Mouse (Mus musculus) embryonic stem cell, embryonic (primary cell): ENCODE measurements around the gene Neu1.
"Not testable (repeated sequence)": the region's sequence is repeated elsewhere in the genome, so short reads cannot be mapped to it uniquely, and the experiment has no call there.

Source experiments
- CTCF ChIA-PET, 4 experiments: fragments of 300-600 bp in 2 of 4; fragments of 350-600 bp in 2 of 4; sonication (Branson Sonifier 250); formaldehyde crosslinking; loops; one replicate each; lab custom pipeline; 2022; ENCODE audit warnings: inconsistent platforms in 2 of 4; lab: Charles Lee
- POLR2A ChIA-PET, 4 experiments: fragments of 300-600 bp in 2 of 4; fragments of 350-600 bp in 2 of 4; sonication (Branson Sonifier 250); formaldehyde crosslinking; loops; one replicate each; lab custom pipeline; 2022; ENCODE audit warnings: antibody characterized with exemption in 4 of 4, inconsistent platforms in 1 of 4; lab: Charles Lee

Neu1 gene

GRCm38 (mm10) chr17:34948721-34949552 lies 17.9 kb downstream of the Neu1 start:
- ChIA-PET POLR2A (interaction anchor here (0.5 to 9.1 kb wide), 89 partner anchors 7 to 926 kb away, joined by 3 to 216 read pairs (median 7); partner anchors contain the start of genes Neu1 (in 4 of the 4), Lsm2 (in 3 of the 4), Agpat1 (in 2 of the 4) and Ddx39b (in 2 of the 4)), CTCF (interaction anchor here (0.6 to 1.7 kb wide), 13 partner anchors 14 to 917 kb away, joined by 3 to 14 read pairs (median 4); no protein-coding TSS in a partner anchor)

- ChIA-PET CTCF (interaction anchor here in 3 of 4 experiments (0.6 to 1.7 kb wide), 9 partner anchors 15 to 327 kb away, joined by 3 to 14 read pairs (median 4); no protein-coding TSS in a partner anchor), POLR2A (interaction anchor here (0.5 to 9.1 kb wide), 117 partner anchors 7 to 994 kb away, joined by 3 to 216 read pairs (median 6); partner anchors contain the start of genes Neu1 (in 4 of the 4), Hspa1b (in 3 of the 4), Lsm2 (in 3 of the 4) and Agpat1 (in 2 of the 4))
These were observed 18.5 kb downstream of the Neu1 start for GRCm38 (mm10) chr17:34949553-34949969.

GRCm38 (mm10) chr17:34950514-34951455 lies 19.7 kb downstream of the Neu1 start:
- ChIA-PET CTCF (interaction anchor here (0.6 to 1.9 kb wide), 9 partner anchors 19 to 601 kb away, joined by 3 to 6 read pairs (median 3); partner anchors contain the start of genes Lsm2 (in 1 of the 4) and Neu1 (in 1 of the 4)), POLR2A (interaction anchor here (0.6 to 9.1 kb wide), 165 partner anchors 8 to 1127 kb away, joined by 3 to 216 read pairs (median 5); partner anchors contain the start of genes Agpat1 (in 3 of the 4), Lsm2 (in 3 of the 4), Neu1 (in 3 of the 4) and Atf6b (in 2 of the 4))

- ChIA-PET POLR2A (interaction anchor here (0.6 to 9.1 kb wide), 193 partner anchors 9 to 1043 kb away, joined by 3 to 216 read pairs (median 5); partner anchors contain the start of genes Agpat1 (in 3 of the 4), H2-DMa (in 3 of the 4), Hspa1a (in 3 of the 4) and Hspa1l (in 3 of the 4)), CTCF (interaction anchor here in 3 of 4 experiments (0.6 to 1.9 kb wide), 48 partner anchors 11 to 581 kb away, joined by 3 to 13 read pairs (median 4); partner anchors contain the start of genes Lsm2 (in 2 of the 3), Neu1 (in 2 of the 3), Atf6b (in 1 of the 3) and C2 (in 1 of the 3))
These were observed 20.8 kb downstream of the Neu1 start for GRCm38 (mm10) chr17:34951636-34952377.

GRCm38 (mm10) chr17:34952378-34953040 lies 21.5 kb downstream of the Neu1 start:
- CTCF ChIA-PET, result interaction anchor here (0.6 to 1.7 kb wide), 53 partner anchors 11 to 1076 kb away, joined by 3 to 13 read pairs (median 4); partner anchors contain the start of genes Lsm2 (in 2 of the 4), Neu1 (in 2 of the 4), Atf6b (in 1 of the 4) and C2 (in 1 of the 4)

GRCm38 (mm10) chr17:34953258-34953657 lies 22.2 kb downstream of the Neu1 start:
- ChIA-PET POLR2A (interaction anchor here in 3 of 4 experiments (0.7 to 9.1 kb wide), 31 partner anchors 10 to 701 kb away, joined by 3 to 216 read pairs (median 10); partner anchors contain the start of genes Lsm2 (in 2 of the 3), Gm20547 (in 1 of the 3), Hspa1a (in 1 of the 3) and Hspa1b (in 1 of the 3)), CTCF (interaction anchor here in 3 of 4 experiments (0.7 to 1.7 kb wide), 4 partner anchors 25 to 203 kb away, joined by 7 to 9 read pairs (median 8); partner anchors contain the start of gene Lsm2 (in 1 of the 3))

More at GRCm38 (mm10) chr17:34952378-34953040, 21.5 kb downstream of the Neu1 start:
- POLR2A ChIA-PET, result interaction anchor here (0.6 to 9.1 kb wide), 212 partner anchors 10 to 1044 kb away, joined by 3 to 216 read pairs (median 4); partner anchors contain the start of genes Atf6b (in 3 of the 4), D17H6S53E (in 3 of the 4), Ehmt2 (in 3 of the 4) and Hspa1a (in 3 of the 4)

GRCm38 (mm10) chr17:34953904-34954303 lies 22.9 kb downstream of the Neu1 start:
- POLR2A ChIA-PET, result interaction anchor here in 2 of 4 experiments (0.8 to 1.6 kb wide), 2 partner anchors 20 to 106 kb away, joined by 3 to 5 read pairs; partner anchors contain the start of gene Ddah2 (in 1 of the 2)
- CTCF ChIA-PET, result no interaction called here

- CTCF ChIA-PET, result interaction anchor here in 2 of 4 experiments (0.6 to 1.2 kb wide), 3 partner anchors 27 to 1063 kb away, joined by 3 to 5 read pairs (median 3); partner anchors contain the start of gene Lsm2 (in 1 of the 2)
- POLR2A ChIA-PET, result interaction anchor here in 3 of 4 experiments (0.8 to 3.0 kb wide), 15 partner anchors 9 to 614 kb away, joined by 3 to 32 read pairs (median 4); partner anchors contain the start of genes Csnk2b (in 1 of the 3), Ddah2 (in 1 of the 3), Gm20481 (in 1 of the 3) and Gpank1 (in 1 of the 3)
These were observed 23.8 kb downstream of the Neu1 start for GRCm38 (mm10) chr17:34954831-34955230.

- ChIA-PET POLR2A (interaction anchor here in 3 of 4 experiments (0.6 to 3.0 kb wide), 13 partner anchors 8 to 615 kb away, joined by 3 to 32 read pairs (median 4); partner anchors contain the start of genes Lsm2 (in 2 of the 3), Csnk2b (in 1 of the 3), Ddx39b (in 1 of the 3) and Gm20481 (in 1 of the 3)), CTCF (interaction anchor here in 2 of 4 experiments (0.5 to 1.3 kb wide), 4 partner anchors 24 to 132 kb away, joined by 3 read pairs; partner anchors contain the start of gene Lsm2 (in 1 of the 2))
These were observed 24.8 kb downstream of the Neu1 start for GRCm38 (mm10) chr17:34955884-34956283.

- ChIA-PET POLR2A (interaction anchor here in 3 of 4 experiments (0.7 to 3.0 kb wide), 13 partner anchors 8 to 285 kb away, joined by 3 to 32 read pairs (median 4); partner anchors contain the start of genes Lsm2 (in 2 of the 3), Csnk2b (in 1 of the 3), Ddx39b (in 1 of the 3) and Gm20481 (in 1 of the 3)), CTCF (interaction anchor here in 2 of 4 experiments (0.9 to 1.3 kb wide), 2 partner anchors 23 to 131 kb away, joined by 3 read pairs; no protein-coding TSS in a partner anchor)
These were observed 25.3 kb downstream of the Neu1 start for GRCm38 (mm10) chr17:34956340-34956739.

GRCm38 (mm10) chr17:34957291-34957690 lies 26.2 kb downstream of the Neu1 start:
- POLR2A ChIA-PET, result interaction anchor here in 2 of 4 experiments (1.2 to 3.0 kb wide), 4 partner anchors 10 to 24 kb away, joined by 4 to 32 read pairs (median 9); partner anchors contain the start of genes Lsm2 (in 2 of the 2) and Gm20481 (in 1 of the 2)
- CTCF ChIA-PET, result not testable (repeated sequence)

- CTCF ChIA-PET, POLR2A ChIA-PET: not testable (repeated sequence)
These were observed 26.9 kb downstream of the Neu1 start for GRCm38 (mm10) chr17:34957966-34958365.

GRCm38 (mm10) chr17:34958734-34959129 lies 27.7 kb downstream of the Neu1 start:
- POLR2A ChIA-PET, result interaction anchor here in 3 of 4 experiments (0.5 to 9.5 kb wide), 18 partner anchors 8 to 852 kb away, joined by 3 to 216 read pairs (median 3); partner anchors contain the start of genes Hspa1l (in 2 of the 3), H2-DMa (in 1 of the 3), Hspa1a (in 1 of the 3) and Lsm2 (in 1 of the 3)
- CTCF ChIA-PET, result not testable (repeated sequence)

GRCm38 (mm10) chr17:34959130-34959778 lies 28.2 kb downstream of the Neu1 start, which contains the start of gene Hspa1b:
Gene Hspa1b (minus strand): TSS chr17:34959238.
- CTCF ChIA-PET, result not testable (repeated sequence)
- POLR2A ChIA-PET, result interaction anchor here (0.5 to 9.5 kb wide), 19 partner anchors 8 to 852 kb away, joined by 3 to 216 read pairs (median 3); partner anchors contain the start of genes Hspa1l (in 2 of the 4), H2-DMa (in 1 of the 4), Hspa1a (in 1 of the 4) and Lsm2 (in 1 of the 4)
